Mouse (Mus musculus): ENCODE results near the gene Ssc5d. TPM values are rescaled to one million over a fixed set of nuclear protein-coding genes. Genes with fewer than 3 reads are reported as not detected.

Ssc5d gene
- polyA plus RNA-seq, 1 experiment: 1.0 TPM

- Histone ChIP-seq H3K4me3 (ENCODE audit: control insufficient read depth, insufficient read depth, low read length) (0 out of 2 replicates have a peak overlapping the region, but pooled peaks have one; percentile 8), H3K4me1 (replicated peaks; ENCODE audit: control insufficient read depth, insufficient read depth, low read length) (peaks cover 14% of the 10 kb centered on the region), H3K27ac (ENCODE audit: control insufficient read depth, insufficient read depth, low read length) (no peak overlapping the region), H3K27me3 (ENCODE audit: control insufficient read depth, insufficient read depth, low read length) (peaks cover 11% of the 10 kb centered on the region), H3K36me3 (ENCODE audit: control insufficient read depth, insufficient read depth, low read length) (peaks cover 19% of the 10 kb centered on the region)
- no peak for TF ChIP-seq CTCF (IDR thresholded peaks at IDR 0.05; ENCODE audit: borderline replicate concordance, control insufficient read depth, extremely low read depth, insufficient read depth, low read length, poor library complexity)
- TF ChIP-seq POLR2A (IDR thresholded peaks at IDR 0.05; ENCODE audit: control insufficient read depth, extremely low read depth, insufficient read depth, low read length, poor library complexity): no peak
- WGBS: 1% methylated on average over 14 of the region's 14 CpGs
- peak; percentile 45 for DNase-seq
These were observed 3.1 kb upstream of the Ssc5d start for GRCm38 (mm10) chr7:4922508-4922907.

GRCm38 (mm10) chr7:4922931-4923565 lies 2.5 kb upstream of the Ssc5d start:
- DNase-seq: no peak
- no peak overlapping the region for H3K27ac ChIP-seq (ENCODE audit: control insufficient read depth, insufficient read depth, low read length)

GRCm38 (mm10) chr7:4923586-4924364 lies 1.8 kb upstream of the Ssc5d start:
- Histone ChIP-seq H3K27ac (ENCODE audit: control insufficient read depth, insufficient read depth, low read length) (no peak overlapping the region), H3K4me3 (ENCODE audit: control insufficient read depth, insufficient read depth, low read length) (no peak overlapping the region), H3K4me1 (replicated peaks; ENCODE audit: control insufficient read depth, insufficient read depth, low read length) (peaks cover 14% of the 10 kb centered on the region), H3K27me3 (ENCODE audit: control insufficient read depth, insufficient read depth, low read length) (peaks cover 11% of the 10 kb centered on the region), H3K36me3 (ENCODE audit: control insufficient read depth, insufficient read depth, low read length) (peaks cover 19% of the 10 kb centered on the region)
- no peak for DNase-seq
- WGBS: 10% methylated on average over 37 of the region's 37 CpGs
- TF ChIP-seq CTCF (IDR thresholded peaks at IDR 0.05; ENCODE audit: borderline replicate concordance, control insufficient read depth, extremely low read depth, insufficient read depth, low read length, poor library complexity) (no peak), POLR2A (IDR thresholded peaks at IDR 0.05; ENCODE audit: control insufficient read depth, extremely low read depth, insufficient read depth, low read length, poor library complexity) (no peak)

More at GRCm38 (mm10) chr7:4922931-4923565, 2.5 kb upstream of the Ssc5d start:
- Histone ChIP-seq H3K36me3 (ENCODE audit: control insufficient read depth, insufficient read depth, low read length) (peaks cover 19% of the 10 kb centered on the region), H3K27me3 (ENCODE audit: control insufficient read depth, insufficient read depth, low read length) (peaks cover 11% of the 10 kb centered on the region), H3K4me1 (replicated peaks; ENCODE audit: control insufficient read depth, insufficient read depth, low read length) (peaks cover 14% of the 10 kb centered on the region), H3K4me3 (ENCODE audit: control insufficient read depth, insufficient read depth, low read length) (no peak overlapping the region)
- WGBS: 8% methylated on average over 14 of the region's 14 CpGs
- TF ChIP-seq CTCF (IDR thresholded peaks at IDR 0.05; ENCODE audit: borderline replicate concordance, control insufficient read depth, extremely low read depth, insufficient read depth, low read length, poor library complexity) (no peak), POLR2A (IDR thresholded peaks at IDR 0.05; ENCODE audit: control insufficient read depth, extremely low read depth, insufficient read depth, low read length, poor library complexity) (no peak)

GRCm38 (mm10) chr7:4924483-4924882 lies 1.1 kb upstream of the Ssc5d start:
- WGBS: 6% methylated on average over 4 of the region's 4 CpGs
- DNase-seq: no peak
- Histone ChIP-seq H3K36me3 (ENCODE audit: control insufficient read depth, insufficient read depth, low read length) (peaks cover 12% of the 10 kb centered on the region), H3K4me3 (ENCODE audit: control insufficient read depth, insufficient read depth, low read length) (no peak overlapping the region), H3K4me1 (replicated peaks; ENCODE audit: control insufficient read depth, insufficient read depth, low read length) (peaks cover 14% of the 10 kb centered on the region), H3K27me3 (ENCODE audit: control insufficient read depth, insufficient read depth, low read length) (peaks cover 11% of the 10 kb centered on the region), H3K27ac (ENCODE audit: control insufficient read depth, insufficient read depth, low read length) (no peak overlapping the region)
- TF ChIP-seq POLR2A (IDR thresholded peaks at IDR 0.05; ENCODE audit: control insufficient read depth, extremely low read depth, insufficient read depth, low read length, poor library complexity): no peak
- TF ChIP-seq CTCF (IDR thresholded peaks at IDR 0.05; ENCODE audit: borderline replicate concordance, control insufficient read depth, extremely low read depth, insufficient read depth, low read length, poor library complexity): no peak

- Histone ChIP-seq H3K36me3 (ENCODE audit: control insufficient read depth, insufficient read depth, low read length) (peaks cover 9% of the 10 kb centered on the region; the same call in 1 of the 2 replicates), H3K4me3 (ENCODE audit: control insufficient read depth, insufficient read depth, low read length) (no peak overlapping the region), H3K4me1 (replicated peaks; ENCODE audit: control insufficient read depth, insufficient read depth, low read length) (peaks cover 14% of the 10 kb centered on the region), H3K27ac (ENCODE audit: control insufficient read depth, insufficient read depth, low read length) (no peak overlapping the region), H3K27me3 (ENCODE audit: control insufficient read depth, insufficient read depth, low read length) (peaks cover 11% of the 10 kb centered on the region)
- no peak for DNase-seq
- TF ChIP-seq CTCF (IDR thresholded peaks at IDR 0.05; ENCODE audit: borderline replicate concordance, control insufficient read depth, extremely low read depth, insufficient read depth, low read length, poor library complexity): no peak
- no peak for TF ChIP-seq POLR2A (IDR thresholded peaks at IDR 0.05; ENCODE audit: control insufficient read depth, extremely low read depth, insufficient read depth, low read length, poor library complexity)
- 14% methylated on average over 4 of the region's 4 CpGs for WGBS
These were observed 689 bp upstream of the Ssc5d start for GRCm38 (mm10) chr7:4924891-4925301.

GRCm38 (mm10) chr7:4926849-4927248 lies 1.3 kb downstream of the Ssc5d start:
- no peak for DNase-seq
- TF ChIP-seq CTCF (IDR thresholded peaks at IDR 0.05; ENCODE audit: borderline replicate concordance, control insufficient read depth, extremely low read depth, insufficient read depth, low read length, poor library complexity) (no peak), POLR2A (IDR thresholded peaks at IDR 0.05; ENCODE audit: control insufficient read depth, extremely low read depth, insufficient read depth, low read length, poor library complexity) (no peak)
- H3K36me3 ChIP-seq (ENCODE audit: control insufficient read depth, insufficient read depth, low read length): no peaks in the 10 kb centered on the region
- peaks cover 14% of the 10 kb centered on the region for H3K4me1 ChIP-seq (replicated peaks; ENCODE audit: control insufficient read depth, insufficient read depth, low read length)
- 87% methylated on average over 16 of the region's 16 CpGs for WGBS
- no peak overlapping the region for H3K4me3 ChIP-seq (ENCODE audit: control insufficient read depth, insufficient read depth, low read length)
- no peak overlapping the region for H3K27ac ChIP-seq (ENCODE audit: control insufficient read depth, insufficient read depth, low read length)
- H3K27me3 ChIP-seq (ENCODE audit: control insufficient read depth, insufficient read depth, low read length): peaks cover 11% of the 10 kb centered on the region

Data from thymus, adult 2 months (tissue).